Mouse (Mus musculus) gastrocnemius, postnatal 36 days (tissue): Measurements from ENCODE around the gene Ctsa. TPM values are rescaled to one million over a fixed set of nuclear protein-coding genes. Genes with fewer than 3 reads are reported as not detected.

Experiments
- DNase-seq, 2 experiments: peaks; one replicate each; pipeline ENCODE4 v3.0.0; 2022
- intact Hi-C: fragments of 180-260 bp; cut with DNase I; formaldehyde crosslinking; loops from one replicate; pipeline ENCODE4 v1.15.1; 2025
- total RNA-seq, 2 experiments: library from RNA; stranded (reverse); gene quantifications; 2 replicates each; pipeline ENCODE4 v1.2.3; 2021

The Ctsa gene
- total RNA-seq, 2 experiments from 2014 or later = 45.6 to 49.4 TPM

DNA sequence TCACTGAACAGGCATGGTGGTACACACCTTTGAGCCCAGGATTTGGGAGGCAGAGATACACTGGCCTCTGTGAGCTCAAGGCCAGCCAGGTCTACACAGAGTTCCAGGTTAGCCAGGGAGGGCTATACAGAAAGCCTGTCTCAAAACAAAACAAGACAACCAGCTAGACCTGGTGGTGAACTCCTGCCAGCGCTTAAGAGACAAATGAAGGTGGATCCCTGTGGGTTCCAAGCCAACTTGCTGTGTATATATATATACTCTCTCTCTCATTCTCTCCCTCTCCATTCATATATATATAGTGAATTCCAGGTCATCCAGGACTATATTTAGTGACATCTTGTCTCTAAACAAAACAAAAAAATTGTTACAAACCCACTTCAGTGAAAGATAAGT lies 28.8 kb upstream of the Ctsa start:
- DNase-seq = no peak
- intact Hi-C loops = no loop called here

DNA sequence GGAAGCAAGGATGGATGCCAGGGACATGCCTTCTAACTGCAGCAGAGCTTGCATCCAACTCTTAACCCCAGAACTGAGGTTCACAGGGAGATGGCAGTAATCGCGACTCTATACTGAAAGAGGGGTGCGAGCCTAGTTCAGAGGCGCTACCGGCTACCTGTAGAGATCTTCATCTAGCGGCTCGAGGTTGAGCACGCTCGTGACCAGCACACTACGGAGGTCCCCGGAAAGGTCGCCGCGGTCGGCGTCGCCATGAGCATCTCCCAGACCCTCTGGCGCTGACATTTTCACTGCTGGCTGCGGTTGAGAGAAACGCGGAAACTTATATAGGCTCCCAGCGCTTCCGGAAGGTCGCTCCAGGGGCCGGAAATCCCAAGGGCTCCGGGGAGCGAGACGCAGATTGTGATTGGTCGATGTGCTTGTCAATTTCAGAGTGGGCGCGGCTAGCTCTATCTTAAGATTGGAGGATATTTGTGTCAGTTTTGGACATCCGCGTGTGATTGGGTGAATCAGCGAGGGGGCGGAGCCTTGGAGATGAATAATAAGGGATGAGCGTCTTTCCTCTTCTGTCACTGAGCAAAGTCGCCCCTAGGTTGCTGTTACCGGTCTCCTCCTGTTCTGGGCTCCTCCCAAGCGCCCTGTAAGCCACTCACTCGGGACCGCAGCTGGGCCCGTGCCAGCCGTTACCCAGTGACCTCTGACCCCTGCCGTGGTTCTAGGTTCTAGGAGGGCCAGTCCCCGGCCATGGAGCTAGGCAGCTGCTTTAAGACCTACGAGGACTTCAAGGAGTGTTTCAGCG lies 27.9 kb upstream of the Ctsa start, which contains the start of the genes Acot8 and Zswim3:
TSS of gene Acot8 (minus strand) at position 350 of the 799 bp plus-strand sequence.
TSS of gene Zswim3 (plus strand) at position 566 of the 799 bp plus-strand sequence.
- peak; percentile 94 to 99 for DNase-seq
- intact Hi-C loops = no loop called here

- intact Hi-C loops = no loop called here
Observed at GRCm38 (mm10) chr2:164805332-164805718, 27.3 kb upstream of the Ctsa start.

GRCm38 (mm10) chr2:164806614-164807013 lies 26.1 kb upstream of the Ctsa start:
- intact Hi-C loops = no loop called here
- DNase-seq = no peak

More at GRCm38 (mm10) chr2:164805332-164805718, 27.3 kb upstream of the Ctsa start:
- no peak for DNase-seq

DNA sequence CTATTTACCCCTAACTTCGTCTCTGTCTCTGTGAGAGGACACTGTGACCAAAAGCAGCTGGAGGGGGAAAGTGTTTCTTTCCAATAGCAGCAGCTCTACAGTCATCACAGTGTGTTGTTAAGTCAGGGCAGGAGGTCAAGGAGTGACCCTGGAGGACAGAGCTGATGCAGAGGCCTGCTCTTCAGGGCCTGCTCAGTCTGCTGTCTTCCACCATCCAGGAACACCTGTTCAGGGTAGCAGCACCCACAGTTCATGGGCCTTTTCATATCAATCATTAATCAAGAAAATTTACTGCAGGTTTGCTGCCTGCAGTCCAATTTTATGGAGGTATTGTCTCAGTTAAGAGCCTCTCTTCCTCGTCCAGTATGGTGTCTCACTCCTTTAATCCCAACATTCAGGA lies 19.1 kb upstream of the Ctsa start:
- intact Hi-C loops = no loop called here
- no peak for DNase-seq

- intact Hi-C loops = no loop called here
- no peak for DNase-seq
Observed at GRCm38 (mm10) chr2:164815348-164815747, 17.3 kb upstream of the Ctsa start.

DNA sequence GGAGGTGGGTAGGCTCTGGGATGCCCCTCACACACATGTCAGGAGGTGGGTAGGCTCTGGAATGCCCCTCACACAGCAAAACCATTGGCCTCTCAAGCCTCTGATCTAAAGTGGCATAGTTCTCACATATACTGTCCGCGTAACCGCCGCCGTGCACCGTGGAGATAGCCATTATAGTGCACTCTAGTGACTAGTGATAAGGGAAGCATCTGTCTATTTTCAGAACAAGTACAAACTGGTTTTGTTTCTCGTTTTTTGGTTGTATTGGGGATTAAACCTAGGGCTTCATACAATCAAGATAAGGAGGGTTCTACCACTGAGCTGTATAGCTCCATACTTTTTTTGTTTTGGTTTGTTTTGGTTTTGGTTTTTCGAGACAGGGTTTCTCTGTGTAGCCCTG lies 16.9 kb upstream of the Ctsa start:
- DNase-seq = no peak
- intact Hi-C loops = no loop called here

GRCm38 (mm10) chr2:164817206-164817605 lies 15.5 kb upstream of the Ctsa start:
- intact Hi-C loops = no loop called here
- no peak for DNase-seq

GRCm38 (mm10) chr2:164817703-164818102 lies 15.0 kb upstream of the Ctsa start:
- no peak for DNase-seq
- intact Hi-C loops = no loop called here

DNA sequence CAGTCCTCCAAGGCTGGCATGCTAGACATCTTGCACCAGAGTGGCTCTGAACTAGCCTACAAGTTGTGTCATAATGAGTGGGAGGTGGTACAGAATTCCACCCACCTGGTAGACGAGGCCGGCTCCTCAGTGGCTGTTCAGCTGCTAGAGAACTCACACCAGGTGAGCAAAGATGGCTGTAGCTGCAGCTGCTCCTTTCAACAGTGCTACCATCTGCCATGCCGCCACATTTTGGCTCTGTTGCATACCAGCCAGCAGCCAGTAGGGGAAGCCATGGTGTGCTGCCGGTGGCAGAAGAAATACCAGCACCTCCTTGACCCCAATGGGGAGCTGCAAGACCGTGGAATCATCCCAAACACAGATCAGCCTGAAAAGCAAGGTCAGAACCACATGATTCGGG lies 11.6 kb upstream of the Ctsa start:
- intact Hi-C loops = loop anchor here (10.0 kb wide), 1 partner anchor 214 kb away; the partner anchor contains the start of gene Ncoa5
- DNase-seq = no peak

DNA sequence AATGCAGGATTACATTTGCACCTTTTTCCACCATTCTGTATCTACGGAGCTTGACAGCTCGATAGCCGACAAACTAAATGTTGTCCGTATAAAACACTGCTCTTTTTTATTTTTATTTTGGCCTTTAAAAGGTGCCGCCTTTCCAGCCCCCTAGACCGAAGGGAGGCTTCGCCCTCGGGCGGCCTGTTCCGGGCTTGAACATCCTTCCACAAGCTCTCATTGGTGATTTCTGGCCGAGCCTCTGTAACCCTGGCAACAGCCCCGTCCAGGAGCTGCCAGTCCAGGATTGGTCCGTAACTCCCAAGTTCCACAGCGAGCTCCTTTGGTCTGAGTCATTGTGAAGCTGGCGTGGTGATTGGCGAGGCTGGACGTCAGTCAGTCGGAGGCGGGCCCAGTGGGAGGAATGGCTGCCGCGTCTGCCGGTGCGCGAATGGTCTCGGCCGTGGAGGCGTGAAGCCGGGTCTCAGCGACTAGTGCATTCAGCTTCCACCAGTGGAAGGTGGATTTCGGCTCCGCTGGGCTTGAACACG lies 10.0 kb upstream of the Ctsa start, which contains the start of gene Zswim1:
TSS of gene Zswim1 (plus strand) at position 51 of the 530 bp plus-strand sequence.
- peak; percentile 100 for DNase-seq
- intact Hi-C loops = loop anchor here (10.0 kb wide), 1 partner anchor 212 kb away; the partner anchor contains the start of gene Ncoa5

GRCm38 (mm10) chr2:164823181-164823585 lies 9.5 kb upstream of the Ctsa start:
- intact Hi-C loops = loop anchor here (10.0 kb wide), 1 partner anchor 212 kb away; the partner anchor contains the start of gene Ncoa5
- no peak for DNase-seq

DNA sequence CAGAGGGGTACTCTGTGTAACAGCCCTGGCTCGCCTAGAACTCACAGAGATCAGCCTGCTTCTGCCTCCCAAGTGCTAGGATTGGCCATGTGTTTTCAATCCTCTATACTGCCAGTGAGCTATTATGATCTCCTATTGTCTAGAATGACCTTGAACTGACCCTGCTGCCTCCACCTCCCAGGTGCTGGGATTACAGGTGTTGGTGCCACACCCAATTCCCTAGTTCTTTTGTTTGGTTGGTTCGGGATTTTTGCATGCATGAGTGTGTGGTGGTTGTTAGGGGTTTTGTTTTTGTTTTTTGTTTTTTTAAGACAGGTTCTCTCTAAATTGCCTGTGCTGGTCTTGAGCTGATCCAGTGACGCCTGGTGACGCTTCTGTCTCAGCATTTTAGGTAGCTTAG lies 8.7 kb upstream of the Ctsa start:
- intact Hi-C loops = loop anchor here (10.0 kb wide), 1 partner anchor 211 kb away; the partner anchor contains the start of gene Ncoa5
- DNase-seq = no peak

DNA sequence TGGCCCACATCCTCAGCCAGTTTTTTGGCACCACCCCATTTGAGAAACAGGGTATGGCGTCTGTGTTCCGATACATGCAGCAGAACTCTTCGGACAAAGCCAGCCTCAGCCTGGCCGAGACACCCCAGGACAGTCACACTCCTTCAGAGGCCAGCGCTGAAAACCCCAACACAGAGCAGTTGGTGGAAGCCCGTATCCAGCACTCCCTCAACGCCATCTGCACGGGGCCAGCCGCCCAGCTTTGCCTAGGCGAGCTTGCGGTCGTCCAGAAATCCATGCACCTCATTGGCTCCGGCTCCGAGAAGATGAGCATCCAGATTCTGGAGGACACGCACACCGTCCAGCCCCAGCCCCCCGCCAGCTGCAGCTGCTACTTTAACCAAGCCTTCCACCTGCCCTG lies 7.2 kb upstream of the Ctsa start:
- intact Hi-C loops = loop anchor here (10.0 kb wide), 1 partner anchor 209 kb away; the partner anchor contains the start of gene Ncoa5
- no peak for DNase-seq

DNA sequence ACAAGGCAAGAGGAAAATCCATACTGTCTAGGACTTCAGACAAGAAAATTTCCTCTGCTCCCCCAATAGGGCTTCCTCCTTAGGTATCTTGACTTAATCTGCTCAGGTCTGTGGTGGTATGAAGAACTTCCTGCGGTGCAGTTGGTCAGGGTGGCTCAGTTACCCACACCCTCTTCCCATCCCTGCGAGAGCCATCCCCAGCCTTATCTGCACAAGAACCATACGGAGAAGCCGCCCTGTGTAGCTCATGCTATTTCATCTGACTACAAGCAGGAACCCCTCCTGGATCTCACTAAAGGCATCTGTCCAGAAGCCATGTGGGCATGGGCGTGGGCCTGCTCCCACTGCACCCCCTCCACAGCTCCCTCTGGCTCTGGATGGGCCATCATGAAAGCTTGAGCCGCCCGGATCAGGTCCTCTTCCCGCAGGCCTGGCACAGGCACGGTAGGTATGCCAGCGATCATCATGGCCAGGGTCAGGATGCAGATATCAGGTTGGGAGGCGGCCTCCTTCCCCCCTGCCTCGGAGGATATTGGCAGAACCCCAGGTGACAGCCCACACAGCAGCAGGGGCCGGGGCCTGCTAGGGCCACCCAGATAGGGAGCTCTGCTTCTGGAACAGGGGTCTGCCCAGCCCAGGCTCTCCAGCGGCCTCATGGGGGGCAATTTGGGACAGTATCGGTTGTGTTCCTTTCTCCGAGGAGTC lies 5.4 kb upstream of the Ctsa start:
- intact Hi-C loops = loop anchor here (10.0 kb wide), 1 partner anchor 208 kb away; the partner anchor contains the start of gene Ncoa5
- DNase-seq = no peak

DNA sequence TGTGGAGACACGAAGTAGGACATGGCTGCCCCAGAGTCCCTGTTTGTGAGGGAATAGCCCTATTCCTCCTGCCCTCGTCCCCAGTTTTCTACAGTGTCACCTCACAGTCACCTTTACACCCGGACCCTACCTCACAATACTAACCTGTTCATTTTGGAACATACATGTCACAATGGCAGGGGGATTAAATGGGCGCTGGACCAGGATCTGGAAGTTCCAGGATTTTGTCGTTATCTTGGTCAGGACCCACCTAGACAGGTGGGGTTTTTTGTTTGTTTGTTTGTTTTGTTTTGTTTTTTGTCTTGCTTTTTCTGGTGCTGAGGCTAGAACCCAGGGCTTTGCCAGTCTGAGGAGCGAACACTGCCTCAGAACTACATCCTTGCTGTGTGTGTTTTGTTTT lies 4.2 kb upstream of the Ctsa start, which contains the start of gene Spata25:
TSS of gene Spata25 (minus strand) at position 101 of the 400 bp plus-strand sequence.
- intact Hi-C loops = loop anchor here (10.0 kb wide), 1 partner anchor 206 kb away; the partner anchor contains the start of gene Ncoa5
- DNase-seq = no peak

DNA sequence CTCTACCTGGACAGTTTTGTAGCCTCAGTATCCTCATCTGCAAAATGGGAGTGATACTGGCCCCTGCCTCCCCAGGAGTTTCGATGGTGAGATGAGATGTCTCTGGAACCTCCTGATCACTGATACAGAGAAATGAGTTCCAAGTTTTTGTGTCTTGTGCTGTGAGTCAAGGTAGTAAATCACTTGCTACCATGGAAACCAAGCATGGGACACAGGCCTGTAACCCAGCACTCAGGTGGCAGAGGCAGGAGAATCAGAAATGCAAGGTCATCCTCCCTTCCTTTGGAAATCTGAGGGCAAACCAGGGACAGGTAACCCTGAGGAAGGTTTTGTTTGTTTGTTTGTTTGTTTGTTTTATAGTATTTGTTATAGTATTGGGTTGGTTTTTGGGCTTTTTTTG lies 3.6 kb upstream of the Ctsa start:
- DNase-seq = no peak

DNA sequence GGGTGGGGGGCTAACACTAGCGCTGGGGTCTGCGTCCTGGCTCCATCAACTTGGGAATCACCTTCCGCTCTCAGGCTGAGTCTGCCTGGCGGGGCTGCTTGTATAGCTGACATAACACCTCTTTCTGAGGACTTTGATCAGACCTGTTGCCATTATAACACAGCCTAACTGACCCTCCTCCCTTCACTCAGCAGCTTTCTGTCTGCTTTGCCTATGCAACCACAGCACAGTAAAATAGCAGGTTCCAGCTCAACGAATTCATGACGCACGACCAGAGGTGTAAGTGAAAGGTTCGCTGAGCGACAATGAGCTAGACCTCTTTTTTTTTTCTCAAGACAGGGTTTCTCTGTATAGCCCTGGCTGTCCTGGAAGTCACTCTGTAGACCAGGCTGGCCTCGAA lies 1.6 kb upstream of the Ctsa start:
- intact Hi-C loops = loop anchor here (10.0 kb wide), 1 partner anchor 74 kb away; no protein-coding TSS in a partner anchor

More for the DNA sequence above, 3.6 kb upstream of the Ctsa start:
- intact Hi-C loops = loop anchor here (10.0 kb wide), 1 partner anchor 206 kb away; the partner anchor contains the start of gene Ncoa5

GRCm38 (mm10) chr2:164832032-164832747 lies 483 bp upstream of the Ctsa start:
- intact Hi-C loops = loop anchor here (10.0 kb wide), 1 partner anchor 73 kb away; no protein-coding TSS in a partner anchor
- no peak for DNase-seq

More for the DNA sequence above, 1.6 kb upstream of the Ctsa start:
- DNase-seq = no peak
